Mouse (Mus musculus) midbrain, embryonic 14.5 days (tissue): ENCODE data around the gene Mettl21a. TPM values are rescaled to one million over a fixed set of nuclear protein-coding genes. Genes with fewer than 3 reads are reported as not detected.
A peak's percentile ranks its signal among the peaks of the same experiment; 100 is the strongest.

Source experiments
- ATAC-seq: fragments of 200-750 bp; cut with Nextera tagmentation; 2 replicates; pipeline ENCODE4 v1.8.0; 2017; ENCODE audit warnings: moderate number of reproducible peaks, moderate library complexity; ENCODE audit not compliant: low FRiP score, low TSS enrichment
- DNase-seq: peaks from one replicate; pipeline ENCODE4 v3.0.0-alpha.2; 2015
- H3K27ac ChIP-seq: fragments of 300-500 bp; sonication (generic); replicated peaks from 2 replicates; pipeline ENCODE4 v1.5.1; 2014; ENCODE audit warnings: mild to moderate bottlenecking, low read depth, low read length, moderate library complexity
- H3K27me3 ChIP-seq: fragments of 300-500 bp; sonication (generic); 2 replicates; pipeline ENCODE4 v1.6.1; 2014; ENCODE audit warnings: low read length, control low read depth, mixed read lengths; ENCODE audit not compliant: control insufficient read depth, insufficient read depth
- H3K36me3 ChIP-seq: fragments of 300-500 bp; sonication (generic); 2 replicates; pipeline ENCODE4 v1.6.1; 2014; ENCODE audit warnings: low read length, control low read depth; ENCODE audit not compliant: control insufficient read depth, insufficient read depth
- H3K4me1 ChIP-seq: fragments of 300-500 bp; sonication (generic); 2 replicates; pipeline ENCODE4 v1.6.1; 2014; ENCODE audit warnings: mild to moderate bottlenecking, antibody characterized with exemption, low read length, control low read depth; ENCODE audit not compliant: control insufficient read depth, insufficient read depth
- H3K4me2 ChIP-seq: fragments of 300-500 bp; sonication (generic); 2 replicates; pipeline ENCODE4 v1.6.1; 2014; ENCODE audit warnings: mild to moderate bottlenecking, low read length, moderate library complexity
- H3K4me3 ChIP-seq: fragments of 300-500 bp; sonication (generic); replicated peaks from 2 replicates; pipeline ENCODE4 v1.5.1; 2014; ENCODE audit warnings: low read depth, low read length
- H3K9ac ChIP-seq: fragments of 300-500 bp; sonication (generic); replicated peaks from 2 replicates; pipeline ENCODE4 v1.6.1; 2014; ENCODE audit warnings: mild to moderate bottlenecking, low read length, moderate library complexity
- H3K9me3 ChIP-seq: fragments of 300-500 bp; sonication (generic); 2 replicates; pipeline ENCODE4 v1.6.1; 2016; ENCODE audit warnings: low read length, control low read depth, mixed read lengths; ENCODE audit not compliant: control insufficient read depth
- WGBS: fragments of 180-500 bp; shearing (Covaris S2); extraction: QIAGEN DNeasy Blood & Tissue Kit; methylation state at CpG from one replicate; pipeline ENCODE4 v1.1.7; 2014; 5-methylcytosine and 5-hydroxymethylcytosine counted together
- polyA plus RNA-seq: library from polyadenylated mRNA; unstranded; fragments of >200 nt; fragmentation: Nextera tagmentation; extraction: Ambion mirVana; gene quantifications from 2 replicates; pipeline ENCODE4 v1.2.1, GENCODE M21; 2014

Gene Mettl21a
- polyA plus RNA-seq, 1 experiment from 2014 or later, result 19.8 TPM

DNA sequence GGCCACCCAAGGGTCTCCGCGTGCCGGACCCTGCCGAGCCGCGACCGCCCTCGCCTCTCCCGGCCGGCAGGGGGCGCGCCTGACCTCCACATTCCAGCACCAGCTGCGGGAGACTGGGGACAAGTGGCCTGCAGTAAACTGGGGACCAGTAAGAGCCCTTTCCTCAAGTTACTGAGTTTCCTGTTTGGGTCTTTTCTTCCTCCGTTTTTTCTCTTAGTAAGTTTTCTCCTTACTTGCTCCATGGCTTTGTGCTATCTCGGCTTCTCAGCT is 608 bp upstream of the Mettl21a start:
- Histone ChIP-seq H3K9me3 (no peaks in the 10 kb centered on the region), H3K4me3 (peak overlapping the region; percentile 69), H3K9ac (peak overlapping the region; percentile 97), H3K27ac (peak overlapping the region; percentile 94), H3K4me1 (peaks cover 12% of the 10 kb centered on the region), H3K36me3 (no peaks in the 10 kb centered on the region), H3K27me3 (no peaks in the 10 kb centered on the region), H3K4me2 (peak overlapping the region; percentile 55)
- ATAC-seq (peak; percentile 77), DNase-seq (peak; percentile 89)
- WGBS, result under 1% methylated on average over 15 of the region's 15 CpGs

DNA sequence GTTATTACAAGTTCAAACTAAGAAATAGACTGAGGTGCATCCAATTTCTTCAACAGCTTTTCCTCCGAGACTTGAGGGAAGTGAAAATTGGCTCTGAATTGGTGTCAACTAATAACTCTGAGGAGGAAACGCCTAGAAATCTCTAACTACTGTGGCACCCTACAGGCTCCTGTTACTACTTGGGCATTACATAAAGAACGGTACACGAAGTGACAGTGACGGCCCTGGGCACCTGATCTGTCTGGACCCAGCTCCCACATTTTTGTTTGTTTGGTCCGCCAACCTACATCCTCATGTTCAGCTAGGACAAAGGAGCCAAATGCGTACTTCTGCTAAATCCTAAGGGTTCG is 536 bp downstream of the Mettl21a start:
- DNase-seq, result no peak
- ATAC-seq, result no peak; the same call in 1 of the 2 replicates
- WGBS, result 7% methylated on average over 8 of the region's 8 CpGs

DNA sequence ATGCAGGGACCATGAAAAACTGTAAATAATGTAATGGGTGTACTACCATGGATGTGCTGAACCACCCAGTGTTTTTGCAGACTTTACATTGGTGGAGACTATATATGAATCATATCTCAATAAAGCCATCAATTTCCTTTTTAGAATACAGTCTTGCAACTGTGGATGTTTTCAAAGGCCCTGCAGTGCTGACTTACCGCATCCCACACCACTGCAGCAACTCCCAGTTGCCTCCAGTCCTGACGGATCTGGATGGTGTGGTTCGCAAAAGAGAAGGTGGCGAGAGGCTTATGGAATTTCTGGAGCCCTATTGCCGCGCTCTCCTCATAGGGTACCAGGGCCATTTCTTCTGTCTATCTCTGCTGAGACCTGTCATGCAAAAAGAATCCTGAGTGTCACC is 966 bp downstream of the Mettl21a start:
- peaks cover 12% of the 10 kb centered on the region for H3K4me1 ChIP-seq
- DNase-seq (no peak), ATAC-seq (no peak)
- peak overlapping the region; percentile 97 for H3K9ac ChIP-seq
- H3K9me3 ChIP-seq, result no peaks in the 10 kb centered on the region
- peak overlapping the region; percentile 69 for H3K4me3 ChIP-seq
- no peaks in the 10 kb centered on the region for H3K27me3 ChIP-seq
- 66% methylated on average over 6 of the region's 6 CpGs for WGBS
- H3K36me3 ChIP-seq, result 0 out of 2 replicates have a peak, but pooled peaks cover 1% of the 10 kb centered on the region
- H3K27ac ChIP-seq, result no peak overlapping the region
- H3K4me2 ChIP-seq, result peak overlapping the region; percentile 55

More for the DNA sequence above, 536 bp downstream of the Mettl21a start:
- Histone ChIP-seq H3K27ac (peak overlapping the region; percentile 94), H3K4me2 (peak overlapping the region; percentile 55), H3K4me3 (peak overlapping the region; percentile 69), H3K9me3 (no peaks in the 10 kb centered on the region), H3K36me3 (no peaks in the 10 kb centered on the region), H3K27me3 (no peaks in the 10 kb centered on the region), H3K9ac (peak overlapping the region; percentile 97), H3K4me1 (peaks cover 12% of the 10 kb centered on the region)

DNA sequence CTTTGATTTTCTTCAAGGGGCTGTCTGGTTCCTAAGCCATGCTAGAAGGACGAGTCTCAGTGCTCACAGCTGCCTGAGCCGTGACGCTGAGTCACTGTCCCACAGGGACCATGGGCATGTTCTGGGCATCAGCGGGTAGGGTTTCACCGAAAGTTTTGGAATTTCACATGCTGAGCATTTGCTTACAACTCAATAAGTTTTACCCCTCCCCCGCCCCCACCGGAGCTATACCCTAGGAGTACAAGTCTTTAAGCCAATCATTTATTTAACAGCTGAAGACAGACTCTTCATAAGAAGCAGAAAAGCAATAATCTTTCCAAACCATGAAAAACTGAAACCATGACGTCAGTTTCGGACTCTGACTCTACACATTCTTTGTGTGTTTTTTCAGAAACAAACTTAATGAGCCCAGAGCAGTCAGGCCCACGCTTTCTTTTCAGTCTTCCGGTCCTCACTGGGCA is 1.5 kb downstream of the Mettl21a start:
- Histone ChIP-seq H3K9ac (no peak overlapping the region), H3K36me3 (peaks cover 6% of the 10 kb centered on the region; the same call in 1 of the 2 replicates), H3K27ac (no peak overlapping the region), H3K4me3 (no peak overlapping the region), H3K9me3 (no peaks in the 10 kb centered on the region), H3K27me3 (no peaks in the 10 kb centered on the region), H3K4me1 (peaks cover 12% of the 10 kb centered on the region), H3K4me2 (peak overlapping the region; percentile 55)
- DNase-seq, result no peak
- 85% methylated on average over 11 of the region's 11 CpGs for WGBS
- ATAC-seq, result no peak

DNA sequence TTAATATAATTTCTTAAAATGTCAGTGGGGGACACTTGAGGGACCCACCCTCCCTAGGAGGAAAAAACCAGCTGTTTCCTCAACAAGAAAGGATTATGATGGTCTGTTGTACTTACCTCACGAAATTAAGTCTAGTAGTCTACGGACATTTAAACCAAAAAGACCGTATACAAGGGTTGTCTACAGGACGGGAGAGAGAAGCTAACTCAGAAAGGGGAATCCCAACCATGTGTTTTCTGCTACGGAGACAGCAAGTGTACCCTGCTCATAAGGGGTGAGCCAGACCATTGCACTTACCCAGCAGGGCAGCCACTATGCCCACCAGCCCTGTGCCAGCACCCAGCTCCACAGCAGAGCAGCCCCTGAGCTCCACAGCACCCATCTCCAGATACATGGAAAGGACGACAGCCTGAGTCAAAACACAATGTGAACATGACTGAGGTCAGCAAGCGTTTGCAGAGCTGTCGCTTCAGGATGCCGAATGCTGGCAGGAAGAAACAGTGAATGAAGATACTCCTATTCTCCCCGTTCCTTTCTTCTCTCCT is 2.2 kb downstream of the Mettl21a start:
- no peak overlapping the region for H3K4me3 ChIP-seq
- ATAC-seq (no peak), DNase-seq (no peak)
- no peak overlapping the region for H3K9ac ChIP-seq
- H3K27ac ChIP-seq, result no peak overlapping the region
- H3K4me2 ChIP-seq, result no peak overlapping the region
- 86% methylated on average over 10 of the region's 10 CpGs for WGBS
- peaks cover 9% of the 10 kb centered on the region; the same call in 1 of the 2 replicates for H3K36me3 ChIP-seq
- no peaks in the 10 kb centered on the region for H3K27me3 ChIP-seq
- H3K9me3 ChIP-seq, result no peaks in the 10 kb centered on the region
- peaks cover 12% of the 10 kb centered on the region for H3K4me1 ChIP-seq

DNA sequence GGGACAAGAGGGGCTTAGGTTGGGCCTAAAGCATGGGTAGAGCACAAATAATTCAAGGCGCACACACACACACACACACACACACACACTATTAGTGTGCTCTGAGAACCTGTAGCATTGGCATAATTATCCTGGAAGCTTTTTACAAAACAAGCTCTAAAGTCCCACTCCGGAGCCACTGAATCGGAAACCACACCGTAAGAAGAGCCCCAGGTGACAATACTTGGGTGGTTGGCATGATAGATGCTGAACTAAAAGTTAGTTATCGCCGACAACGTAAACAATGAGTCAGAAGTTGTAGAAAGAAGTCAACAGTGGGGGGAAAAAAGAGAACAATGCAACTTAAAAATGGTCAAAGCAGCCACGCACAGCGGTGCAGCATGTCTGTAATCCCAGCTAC is 2.7 kb downstream of the Mettl21a start:
- peaks cover 12% of the 10 kb centered on the region for H3K4me1 ChIP-seq
- no peak overlapping the region for H3K4me2 ChIP-seq
- H3K27me3 ChIP-seq, result no peaks in the 10 kb centered on the region
- H3K36me3 ChIP-seq, result peaks cover 13% of the 10 kb centered on the region
- no peaks in the 10 kb centered on the region for H3K9me3 ChIP-seq
- no peak overlapping the region for H3K4me3 ChIP-seq
- no peak for DNase-seq
- 87% methylated on average over 9 of the region's 9 CpGs for WGBS
- ATAC-seq, result no peak
- no peak overlapping the region for H3K9ac ChIP-seq
- no peak overlapping the region for H3K27ac ChIP-seq

DNA sequence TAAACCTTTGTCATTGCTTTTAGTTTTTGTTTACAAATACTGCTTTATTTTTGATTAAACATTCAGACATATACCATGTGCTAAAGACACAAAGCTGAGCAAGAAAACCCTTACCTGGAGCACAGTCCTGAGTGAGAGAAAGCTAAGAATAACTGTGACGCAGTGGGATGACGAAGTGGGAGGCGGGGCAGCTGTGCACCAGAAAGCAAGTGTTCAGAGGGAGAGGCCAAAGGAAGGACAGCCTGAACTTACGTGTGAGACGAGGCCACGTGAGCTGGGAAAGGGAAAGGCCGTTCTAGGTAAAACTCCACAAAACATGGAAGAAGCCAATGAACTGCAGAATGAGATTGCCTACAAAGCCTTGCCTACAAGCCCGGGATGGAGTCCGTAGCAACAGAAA is 7.1 kb downstream of the Mettl21a start:
- 93% methylated on average over 9 of the region's 9 CpGs for WGBS
- Histone ChIP-seq H3K9me3 (no peaks in the 10 kb centered on the region), H3K27ac (no peak overlapping the region), H3K4me3 (no peak overlapping the region), H3K9ac (no peak overlapping the region), H3K4me2 (no peak overlapping the region), H3K36me3 (peaks cover 38% of the 10 kb centered on the region), H3K4me1 (no peaks in the 10 kb centered on the region), H3K27me3 (no peaks in the 10 kb centered on the region)
- ATAC-seq, result no peak
- DNase-seq, result no peak

DNA sequence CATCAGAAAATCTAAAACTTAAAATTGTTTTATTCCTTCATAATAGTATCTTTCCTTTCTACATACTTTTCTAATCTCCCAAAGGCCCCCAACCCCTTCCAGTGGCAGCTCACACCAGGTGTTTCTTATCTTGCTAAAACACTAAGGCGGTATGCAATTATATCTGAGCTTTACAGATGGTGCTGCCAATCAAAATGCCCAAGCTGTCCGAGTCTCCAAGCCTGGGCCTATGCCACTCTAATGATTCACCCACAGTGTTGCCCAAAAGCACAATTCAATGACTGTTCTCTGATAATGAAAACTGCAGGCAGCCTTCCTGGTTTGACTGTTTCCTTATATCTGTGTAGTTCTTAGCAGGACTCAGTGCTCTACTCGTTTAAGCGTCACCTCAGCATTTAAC is 7.9 kb downstream of the Mettl21a start:
- 87% methylated on average over 4 of the region's 4 CpGs for WGBS
- Histone ChIP-seq H3K4me1 (no peaks in the 10 kb centered on the region), H3K4me3 (no peak overlapping the region), H3K27ac (no peak overlapping the region), H3K27me3 (no peaks in the 10 kb centered on the region), H3K9ac (no peak overlapping the region), H3K36me3 (peaks cover 38% of the 10 kb centered on the region), H3K4me2 (no peak overlapping the region), H3K9me3 (no peaks in the 10 kb centered on the region)
- ATAC-seq (no peak), DNase-seq (no peak)

DNA sequence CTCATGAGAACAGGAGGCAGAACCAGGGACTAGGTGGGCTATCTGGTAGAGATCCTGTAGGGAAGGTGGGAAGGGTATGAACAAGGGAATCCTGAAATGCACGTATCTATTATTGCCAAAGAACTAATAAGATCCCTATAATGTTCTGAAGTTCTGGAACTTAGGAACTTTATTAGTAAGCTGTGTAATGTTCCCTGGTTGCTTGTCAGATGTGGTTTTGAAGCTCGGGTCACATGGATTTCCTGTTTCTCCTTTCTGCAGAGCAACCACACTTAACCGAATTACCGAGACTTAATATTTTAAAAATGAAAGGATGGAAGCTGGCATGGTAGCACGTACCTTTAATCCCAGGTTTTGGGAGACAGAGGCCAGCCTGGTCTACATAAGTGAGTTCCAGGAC is 13.7 kb downstream of the Mettl21a start:
- Histone ChIP-seq H3K4me3 (no peak overlapping the region), H3K4me1 (no peaks in the 10 kb centered on the region), H3K9me3 (no peaks in the 10 kb centered on the region), H3K4me2 (no peak overlapping the region), H3K9ac (no peak overlapping the region), H3K36me3 (peaks cover 37% of the 10 kb centered on the region), H3K27ac (no peak overlapping the region), H3K27me3 (no peaks in the 10 kb centered on the region)
- WGBS, result 96% methylated on average over 5 of the region's 5 CpGs
- DNase-seq (no peak), ATAC-seq (no peak)
